Mouse (Mus musculus): Measurements from ENCODE around the gene Eif5.

- TF ChIP-seq EP300 (IDR thresholded peaks at IDR 0.05; ENCODE audit: low read depth in 1 of 2, low read length in 2 of 2), result no peak
- no peak for TF ChIP-seq CTCF (IDR thresholded peaks at IDR 0.05 in 2 of 3, conservative IDR thresholded peaks at IDR 0.05 in 1 of 3; ENCODE audit: control insufficient read depth in 1 of 3, insufficient read depth in 1 of 3, low read depth in 2 of 3, low read length in 3 of 3, poor library complexity in 1 of 3, severe bottlenecking in 1 of 3)
- TF ChIP-seq GATA1 (IDR thresholded peaks at IDR 0.05; ENCODE audit: low read depth, low read length), result no peak
- no peak for TF ChIP-seq TBP (IDR thresholded peaks at IDR 0.05; ENCODE audit: low read depth, low read length)
- no peak for TF ChIP-seq POLR2A (IDR thresholded peaks at IDR 0.05; ENCODE audit: control insufficient read depth in 1 of 2, insufficient read depth in 1 of 2, low read depth in 1 of 2, low read length in 2 of 2, poor library complexity in 1 of 2)
- no peak for TF ChIP-seq ETS1 (IDR thresholded peaks at IDR 0.05; ENCODE audit: low read depth, low read length)
- no peak for TF ChIP-seq CHD2 (IDR thresholded peaks at IDR 0.05; ENCODE audit: low read length)
- TF ChIP-seq MEF2A (IDR thresholded peaks at IDR 0.05; ENCODE audit: extremely low read depth, insufficient replicate concordance, low read depth, low read length, poor library complexity, severe bottlenecking), result no peak
- no peak for TF ChIP-seq ELF1 (IDR thresholded peaks at IDR 0.05; ENCODE audit: low read depth, low read length)
- TF ChIP-seq TCF12 (IDR thresholded peaks at IDR 0.05; ENCODE audit: low read depth, low read length), result no peak
Observed at GRCm38 (mm10) chr12:111507962-111508361, 29.9 kb upstream of the Eif5 start.
